18 mouse cellular contexts compared by ENCODE assay signal in the genomic region with DNA sequence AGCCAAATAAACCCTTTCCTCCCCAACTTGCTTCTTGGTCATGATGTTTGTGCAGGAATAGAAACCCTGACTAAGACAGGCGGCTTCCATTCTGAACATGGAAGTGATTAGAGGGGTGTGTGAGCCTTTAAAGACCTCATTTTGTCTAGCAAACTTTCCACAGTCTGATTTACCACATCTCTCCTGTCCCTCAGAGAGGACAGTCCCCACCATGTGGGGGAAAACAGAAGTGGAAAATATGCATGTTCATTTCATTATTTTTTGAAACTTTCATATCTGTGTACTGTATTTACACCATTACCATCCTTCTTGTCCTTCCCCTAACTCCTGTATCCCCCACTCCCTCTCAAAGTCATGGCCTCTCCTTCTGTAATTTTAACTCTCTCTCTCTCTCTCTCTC. TPM values are rescaled to one million over a fixed set of nuclear protein-coding genes. Genes with fewer than 3 reads are reported as not detected.
"Had no signal": no experiment of that assay in that cellular context is flagged by ENCODE, and none has a peak within 500 bp of the region (broad histone marks: within the 10 kb centered on the region; RNA-seq: fewer than 3 reads in every experiment).

No protein-coding gene starts in this region.

- H3K4me3 ChIP-seq: liver, embryonic 15.5 days; lung, embryonic 15.5 days; megakaryocyte, embryonic 14.5 days; midbrain, embryonic 13.5 days; midbrain, embryonic 15.5 days; neural tube, embryonic 12.5 days; stomach, embryonic 15.5 days had no signal

- H3K4me2 ChIP-seq: liver, embryonic 15.5 days; lung, embryonic 15.5 days; midbrain, embryonic 13.5 days; midbrain, embryonic 15.5 days; neural tube, embryonic 12.5 days; stomach, embryonic 15.5 days had no signal

- H3K27me3 ChIP-seq: liver, embryonic 15.5 days; midbrain, embryonic 13.5 days; midbrain, embryonic 15.5 days; stomach, embryonic 15.5 days had no signal

- H3K36me3 ChIP-seq: liver, embryonic 15.5 days; lung, embryonic 15.5 days; midbrain, embryonic 13.5 days; midbrain, embryonic 15.5 days; neural tube, embryonic 12.5 days; stomach, embryonic 15.5 days had no signal

- H3K9ac ChIP-seq: liver, embryonic 15.5 days; liver, postnatal 0 days; lung, embryonic 15.5 days; midbrain, embryonic 13.5 days; midbrain, embryonic 15.5 days; neural tube, embryonic 12.5 days; stomach, embryonic 15.5 days had no signal

- H3K4me1 ChIP-seq: liver, embryonic 15.5 days; lung, embryonic 15.5 days; midbrain, embryonic 15.5 days; neural tube, embryonic 12.5 days; stomach, embryonic 15.5 days had no signal

- H3K9me3 ChIP-seq: liver, embryonic 15.5 days; lung, embryonic 15.5 days; megakaryocyte, embryonic 14.5 days; midbrain, embryonic 13.5 days; midbrain, embryonic 15.5 days; neural tube, embryonic 12.5 days; stomach, embryonic 15.5 days had no signal

- ATAC-seq: liver, postnatal 0 days; lung, postnatal 0 days; midbrain, embryonic 13.5 days; midbrain, embryonic 15.5 days had no signal

- DNase-seq: liver, postnatal 0 days; lung, adult 2 months; lung, postnatal 14 days; lung, postnatal 36 days; right cerebral cortex, postnatal 14 days; thymus, adult 2 months; thymus, postnatal 25 days had no signal

- H3K27ac ChIP-seq: liver, embryonic 15.5 days; lung, embryonic 15.5 days; macrophage; midbrain, embryonic 13.5 days; midbrain, embryonic 15.5 days; neural tube, embryonic 12.5 days; stomach, embryonic 15.5 days; stomach, postnatal 0 days had no signal

RNA-seq across cellular contexts. Expression of a gene that starts 49.6 kb away (rescaled TPM):
- polyA plus RNA-seq: liver, embryonic 15.5 days; liver, postnatal 0 days; lung, embryonic 15.5 days; lung, postnatal 0 days; macrophage; midbrain, postnatal 0 days; stomach, postnatal 0 days had no signal
